Mouse (Mus musculus): ENCODE results near the gene Maml3. TPM values are rescaled to one million over a fixed set of nuclear protein-coding genes. Genes with fewer than 3 reads are reported as not detected.

Gene Maml3
- polyA plus RNA-seq, 1 experiment from 2014 or later: 8.6 TPM

DNA sequence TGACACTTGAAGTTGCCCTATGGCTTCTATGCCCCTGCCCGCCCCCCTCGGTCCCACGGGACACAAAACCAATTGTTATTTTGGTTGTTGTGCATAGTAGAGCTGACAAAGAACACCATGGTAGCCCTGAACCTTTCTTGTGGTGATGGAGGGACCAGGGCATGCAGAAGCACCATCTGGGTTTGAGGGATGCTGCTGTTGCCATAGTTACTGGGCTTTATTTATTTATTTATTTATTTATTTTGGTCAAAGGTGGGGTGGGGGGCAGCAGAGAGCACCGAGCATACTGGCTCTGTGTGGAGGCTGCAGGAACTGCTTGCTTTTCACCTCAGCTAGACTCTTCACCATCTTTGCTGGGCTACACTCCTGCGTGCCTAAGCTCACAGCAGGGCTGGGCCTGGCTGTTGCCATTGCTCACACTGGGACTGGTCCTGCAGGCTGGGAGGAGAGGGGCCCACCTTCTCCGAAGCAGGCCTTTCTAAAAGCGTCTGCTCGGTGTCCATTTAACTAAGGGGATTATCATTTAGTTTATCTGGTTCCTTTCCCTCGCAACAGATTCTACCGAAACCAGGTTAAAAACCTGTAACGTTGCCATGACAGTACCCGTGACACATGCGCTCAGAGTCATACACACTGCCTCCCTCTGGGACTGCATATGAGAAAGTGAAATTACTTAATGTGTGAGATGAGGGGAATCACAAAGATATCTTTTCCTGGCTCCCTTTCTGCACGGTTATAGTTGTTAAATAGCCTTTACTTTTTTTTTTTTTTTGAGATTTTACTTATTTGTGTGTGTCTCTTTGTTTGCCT is 375.6 kb downstream of the Maml3 start:
- 64% methylated on average over 14 of the region's 14 CpGs for WGBS
- Histone ChIP-seq H3K27me3 (no peaks in the 10 kb centered on the region), H3K9me3 (no peaks in the 10 kb centered on the region), H3K4me1 (replicated peaks) (peaks cover 67% of the 10 kb centered on the region), H3K4me2 (no peak overlapping the region), H3K4me3 (no peak overlapping the region), H3K27ac (replicated peaks) (peak overlapping the region; percentile 68; the same call in 1 of the 2 replicates), H3K36me3 (no peaks in the 10 kb centered on the region), H3K9ac (no peak overlapping the region)
- 0 out of 2 replicates have a peak, but pooled peaks have one; percentile 34 for ATAC-seq (ENCODE audit: low read depth)

DNA sequence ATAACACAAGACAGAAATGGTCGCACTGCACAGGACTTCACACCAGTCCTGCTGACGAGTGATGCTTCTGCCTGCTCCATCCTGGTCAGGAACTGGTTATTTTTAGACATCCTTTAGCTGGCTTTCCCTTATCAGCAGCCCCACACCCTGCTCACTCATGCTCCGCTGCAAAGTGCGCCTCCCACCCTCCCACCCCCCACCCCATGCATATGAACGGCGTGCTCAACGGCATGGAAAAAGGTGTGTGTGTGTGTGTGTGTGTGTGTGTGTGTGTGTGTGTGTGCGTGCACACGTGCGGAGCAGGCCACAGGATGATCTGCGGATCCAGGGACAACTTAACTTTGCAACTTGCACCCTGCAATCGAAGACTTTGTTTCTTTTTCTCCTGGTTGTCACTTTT is 376.4 kb downstream of the Maml3 start:
- Histone ChIP-seq H3K4me1 (replicated peaks) (peaks cover 63% of the 10 kb centered on the region), H3K27ac (replicated peaks) (peak overlapping the region; percentile 68), H3K9ac (no peak overlapping the region), H3K9me3 (no peaks in the 10 kb centered on the region), H3K27me3 (no peaks in the 10 kb centered on the region), H3K36me3 (no peaks in the 10 kb centered on the region), H3K4me2 (no peak overlapping the region), H3K4me3 (no peak overlapping the region)
- WGBS: 80% methylated on average over 12 of the region's 12 CpGs
- ATAC-seq (ENCODE audit: low read depth): 0 out of 2 replicates have a peak, but pooled peaks have one; percentile 2

DNA sequence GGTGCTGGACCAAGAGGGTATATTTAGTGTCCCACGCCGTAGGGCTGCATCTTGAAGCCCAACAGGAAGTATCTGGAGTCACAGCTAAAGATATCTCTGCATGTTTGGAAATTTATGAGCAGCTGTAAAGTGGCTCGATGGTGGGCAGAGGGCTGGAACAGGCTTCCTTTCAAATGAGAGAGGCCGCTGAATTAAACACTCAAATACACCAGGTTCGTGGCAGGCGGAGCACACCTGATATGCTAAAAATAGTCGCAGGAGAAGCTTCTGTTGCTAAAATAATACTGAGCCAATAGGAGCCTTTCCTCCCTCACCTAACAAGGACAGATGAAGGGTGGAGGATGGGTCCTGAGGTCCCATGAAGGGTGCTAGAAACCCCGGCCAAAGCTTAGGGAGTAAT is 376.9 kb downstream of the Maml3 start:
- Histone ChIP-seq H3K4me1 (replicated peaks) (peaks cover 58% of the 10 kb centered on the region), H3K36me3 (no peaks in the 10 kb centered on the region), H3K27ac (replicated peaks) (peak overlapping the region; percentile 68), H3K27me3 (no peaks in the 10 kb centered on the region), H3K9ac (no peak overlapping the region), H3K4me2 (no peak overlapping the region), H3K9me3 (no peaks in the 10 kb centered on the region), H3K4me3 (no peak overlapping the region)
- ATAC-seq (ENCODE audit: low read depth): no peak
- WGBS: 52% methylated on average over 8 of the region's 8 CpGs

DNA sequence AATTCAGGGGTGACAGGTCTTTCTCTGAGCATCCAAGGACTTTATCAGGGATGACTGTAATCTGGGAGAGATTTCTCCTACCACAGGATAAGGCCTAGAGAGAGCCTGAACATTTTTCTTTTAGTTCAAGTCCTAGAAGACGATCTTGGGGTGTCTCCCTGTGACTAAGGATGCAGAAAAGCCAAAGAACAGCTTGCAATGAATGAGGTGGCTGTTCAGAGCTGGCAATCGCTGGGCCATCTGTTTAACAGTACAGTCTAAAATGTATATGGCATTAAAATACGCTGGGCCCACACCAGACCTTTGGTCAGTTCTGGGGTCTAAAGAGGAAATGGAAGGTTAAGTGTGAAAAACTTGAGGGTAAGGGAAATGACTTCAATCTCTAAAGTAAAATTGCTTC is 377.4 kb downstream of the Maml3 start:
- Histone ChIP-seq H3K4me1 (replicated peaks) (peaks cover 53% of the 10 kb centered on the region), H3K9ac (no peak overlapping the region), H3K4me2 (no peak overlapping the region), H3K27me3 (no peaks in the 10 kb centered on the region), H3K27ac (replicated peaks) (peak overlapping the region; percentile 68), H3K9me3 (no peaks in the 10 kb centered on the region), H3K4me3 (no peak overlapping the region), H3K36me3 (no peaks in the 10 kb centered on the region)
- 65% methylated on average over 3 of the region's 3 CpGs for WGBS
- no peak for ATAC-seq (ENCODE audit: low read depth)

DNA sequence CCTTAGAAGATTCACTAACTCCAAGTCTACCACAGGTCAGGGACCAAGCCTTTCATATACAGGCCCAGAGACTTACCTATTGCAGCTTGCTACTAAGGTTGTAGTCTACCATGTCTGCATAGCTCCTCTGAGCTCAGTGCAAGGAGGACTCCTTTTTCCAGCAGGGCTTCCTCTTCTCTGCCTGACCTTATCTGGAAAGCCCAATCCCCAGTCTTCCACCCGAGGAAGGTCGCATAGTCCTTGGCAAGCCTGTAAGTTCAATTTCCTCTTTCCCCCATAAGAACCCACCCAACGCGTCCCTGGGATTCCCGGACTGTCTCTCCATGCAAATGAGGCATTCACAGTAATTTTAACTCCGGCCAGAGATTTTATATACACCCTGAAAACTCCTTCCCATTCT is 378.6 kb downstream of the Maml3 start:
- peaks cover 48% of the 10 kb centered on the region for H3K4me1 ChIP-seq (replicated peaks)
- H3K27me3 ChIP-seq: no peaks in the 10 kb centered on the region
- H3K9me3 ChIP-seq: no peaks in the 10 kb centered on the region
- ATAC-seq (ENCODE audit: low read depth): no peak
- H3K4me3 ChIP-seq: no peak overlapping the region
- no peak overlapping the region for H3K9ac ChIP-seq
- H3K36me3 ChIP-seq: no peaks in the 10 kb centered on the region
- 0 out of 2 replicates have a peak overlapping the region, but pooled peaks have one; percentile 46 for H3K27ac ChIP-seq (replicated peaks)
- no peak overlapping the region for H3K4me2 ChIP-seq
- WGBS: 87% methylated on average over 6 of the region's 6 CpGs

DNA sequence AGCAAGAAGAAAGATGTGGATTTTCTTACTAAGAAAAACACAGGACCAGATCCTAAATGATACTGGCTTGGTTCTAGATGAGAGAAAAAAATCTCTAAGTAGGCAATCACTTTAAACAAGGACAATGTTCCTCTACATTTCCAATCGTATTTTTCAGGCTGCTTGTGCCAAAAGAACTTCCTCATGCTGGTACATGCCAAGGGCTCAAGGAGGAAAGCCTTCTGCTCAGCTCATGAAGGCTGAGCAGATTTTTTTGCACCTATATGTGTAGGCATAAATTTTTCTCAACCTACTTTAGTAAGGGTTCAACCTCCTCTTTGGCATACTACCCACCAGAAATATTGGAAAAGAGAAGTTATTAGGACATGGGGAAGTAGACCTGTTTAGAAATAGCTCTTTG is 384.9 kb downstream of the Maml3 start:
- no peaks in the 10 kb centered on the region for H3K9me3 ChIP-seq
- H3K27me3 ChIP-seq: no peaks in the 10 kb centered on the region
- no peak overlapping the region for H3K4me3 ChIP-seq
- WGBS: 70% methylated on average over 1 of the region's 1 CpGs
- H3K36me3 ChIP-seq: no peaks in the 10 kb centered on the region
- no peak overlapping the region for H3K9ac ChIP-seq
- H3K4me2 ChIP-seq: no peak overlapping the region
- ATAC-seq (ENCODE audit: low read depth): no peak
- peaks cover 20% of the 10 kb centered on the region for H3K4me1 ChIP-seq (replicated peaks)
- H3K27ac ChIP-seq (replicated peaks): no peak overlapping the region

DNA sequence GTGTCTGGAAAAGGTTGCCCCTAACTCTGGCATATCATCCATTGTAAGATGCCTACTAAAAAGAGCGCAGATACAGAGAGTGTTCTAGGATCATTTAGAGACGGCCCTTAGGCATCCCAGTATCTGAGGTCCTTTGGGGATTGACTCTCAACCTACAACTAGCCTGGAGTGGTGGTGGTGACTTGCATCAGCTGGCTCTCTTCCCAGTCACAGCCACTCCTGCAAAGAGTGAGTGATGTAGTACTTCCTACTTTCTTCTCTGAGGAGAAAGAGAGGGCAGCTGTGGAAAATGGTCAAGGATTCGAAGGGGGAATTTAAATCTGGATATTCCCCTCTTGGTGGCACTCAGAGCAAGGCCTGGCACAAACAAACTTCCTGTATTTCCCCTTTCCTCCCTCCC is 385.5 kb downstream of the Maml3 start:
- Histone ChIP-seq H3K27ac (replicated peaks) (no peak overlapping the region), H3K4me1 (replicated peaks) (peaks cover 16% of the 10 kb centered on the region), H3K4me2 (no peak overlapping the region), H3K9ac (no peak overlapping the region), H3K36me3 (no peaks in the 10 kb centered on the region), H3K9me3 (no peaks in the 10 kb centered on the region), H3K4me3 (no peak overlapping the region), H3K27me3 (no peaks in the 10 kb centered on the region)
- 73% methylated on average over 3 of the region's 3 CpGs for WGBS
- no peak for ATAC-seq (ENCODE audit: low read depth)

DNA sequence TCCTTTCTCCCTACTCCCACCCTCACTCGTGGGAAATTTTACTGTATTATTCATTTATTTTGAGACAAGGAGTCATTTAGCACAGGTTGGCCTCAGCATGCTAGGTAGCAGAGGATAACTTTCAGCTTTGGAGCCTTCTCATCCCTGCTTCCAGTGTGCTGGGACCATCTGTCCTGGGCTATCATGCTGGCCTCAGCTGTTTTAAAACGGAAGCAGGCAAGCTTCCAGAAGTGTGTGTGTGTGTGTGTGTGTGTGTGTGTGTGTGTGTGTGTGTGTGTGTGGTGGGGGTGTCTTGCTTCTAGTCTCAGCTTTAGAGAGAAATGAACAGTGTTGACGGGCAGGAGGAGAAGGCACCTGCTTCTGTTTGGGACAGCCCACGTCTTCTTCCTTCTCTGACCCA is 387.0 kb downstream of the Maml3 start:
- Histone ChIP-seq H3K9ac (no peak overlapping the region), H3K27ac (replicated peaks) (no peak overlapping the region), H3K4me3 (no peak overlapping the region), H3K36me3 (no peaks in the 10 kb centered on the region), H3K4me1 (replicated peaks) (peaks cover 24% of the 10 kb centered on the region), H3K27me3 (no peaks in the 10 kb centered on the region), H3K4me2 (no peak overlapping the region), H3K9me3 (no peaks in the 10 kb centered on the region)
- 48% methylated on average over 4 of the region's 4 CpGs for WGBS
- no peak for ATAC-seq (ENCODE audit: low read depth)

DNA sequence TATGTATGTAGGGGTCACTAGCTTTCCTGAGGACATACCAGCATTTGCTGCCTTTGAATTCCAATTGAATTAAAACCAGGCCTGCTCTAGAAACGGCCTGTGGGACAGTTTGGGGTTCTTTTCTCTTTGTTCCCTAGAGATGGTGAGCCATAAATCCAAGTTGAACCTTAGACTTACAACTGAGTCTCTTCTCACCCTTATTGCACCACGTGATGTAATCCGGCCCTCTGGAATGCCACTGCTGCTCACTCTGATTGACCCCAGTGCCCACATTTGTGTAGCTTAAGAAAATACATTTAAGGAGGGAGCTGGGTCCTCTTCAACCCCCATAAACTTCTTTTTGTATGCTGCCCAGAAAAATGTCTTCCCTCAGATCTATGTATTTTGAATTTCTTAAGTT is 387.4 kb downstream of the Maml3 start:
- H3K36me3 ChIP-seq: no peaks in the 10 kb centered on the region
- H3K4me1 ChIP-seq (replicated peaks): peaks cover 26% of the 10 kb centered on the region
- H3K27ac ChIP-seq (replicated peaks): no peak overlapping the region
- no peak overlapping the region for H3K4me3 ChIP-seq
- WGBS: 26% methylated on average over 3 of the region's 3 CpGs
- H3K4me2 ChIP-seq: no peak overlapping the region
- no peak overlapping the region for H3K9ac ChIP-seq
- H3K27me3 ChIP-seq: no peaks in the 10 kb centered on the region
- H3K9me3 ChIP-seq: no peaks in the 10 kb centered on the region
- ATAC-seq (ENCODE audit: low read depth): no peak

DNA sequence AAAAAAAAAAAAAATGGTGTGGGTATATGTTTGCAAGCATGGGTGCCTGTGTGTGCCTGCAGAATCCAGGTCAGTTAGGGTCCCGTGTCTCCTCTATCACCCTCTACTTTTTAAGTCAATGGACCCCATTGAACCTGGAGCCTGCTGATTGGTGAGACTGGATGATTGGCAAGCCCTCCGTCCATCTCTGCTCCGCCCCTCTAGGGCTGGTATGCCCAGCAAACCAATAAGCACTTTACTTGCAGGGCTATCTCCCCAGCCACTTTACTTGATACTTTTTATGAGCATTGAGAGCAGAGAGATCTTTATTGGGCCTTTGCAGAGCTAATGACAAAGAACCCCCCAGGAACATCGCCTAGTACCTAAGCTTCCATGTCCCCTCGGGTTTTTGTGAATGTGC is 390.4 kb downstream of the Maml3 start:
- Histone ChIP-seq H3K9me3 (no peaks in the 10 kb centered on the region), H3K4me1 (replicated peaks) (peaks cover 23% of the 10 kb centered on the region), H3K27me3 (no peaks in the 10 kb centered on the region), H3K9ac (no peak overlapping the region), H3K4me3 (no peak overlapping the region), H3K4me2 (no peak overlapping the region), H3K36me3 (no peaks in the 10 kb centered on the region), H3K27ac (replicated peaks) (0 out of 2 replicates have a peak overlapping the region, but pooled peaks have one; percentile 30)
- 68% methylated on average over 5 of the region's 5 CpGs for WGBS
- ATAC-seq (ENCODE audit: low read depth): no peak

DNA sequence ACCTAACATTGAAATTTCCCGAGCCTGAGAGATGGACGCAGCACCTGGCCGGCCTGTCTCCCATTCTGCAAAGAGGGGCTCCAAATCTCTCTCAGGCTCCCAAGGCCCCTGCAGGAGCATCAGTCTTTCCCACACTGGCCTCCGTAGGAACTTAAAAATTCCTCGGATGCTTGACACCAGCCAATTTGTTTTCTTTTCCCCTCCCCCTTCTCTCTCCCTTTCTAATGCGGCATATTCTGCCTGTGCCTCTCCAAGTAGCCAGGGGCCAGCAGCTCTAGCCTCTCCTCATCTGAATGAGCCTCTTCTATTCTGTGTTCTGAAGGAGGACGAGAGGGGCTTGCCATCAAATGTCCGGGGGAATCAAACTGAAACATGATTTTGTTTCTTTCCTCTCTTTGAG is 391.6 kb downstream of the Maml3 start:
- H3K27ac ChIP-seq (replicated peaks): peak overlapping the region; percentile 42

DNA sequence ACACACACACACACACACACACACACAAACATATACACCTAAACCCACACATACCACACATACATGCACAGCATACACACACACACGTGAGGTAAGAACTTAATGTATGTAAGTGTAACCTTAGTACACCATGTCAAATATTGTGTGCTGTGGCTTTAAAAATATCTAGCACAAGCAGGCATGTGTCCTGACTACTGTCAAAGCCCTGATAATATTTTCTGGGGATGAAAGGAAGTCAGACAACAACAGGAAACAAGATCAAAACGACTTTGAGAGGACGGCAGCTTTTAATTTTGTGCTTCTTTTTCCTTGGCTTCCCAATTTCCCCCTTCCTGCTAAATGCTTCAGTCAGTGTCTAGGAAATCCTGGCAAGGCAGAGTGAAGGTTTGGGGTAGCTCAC is 392.5 kb downstream of the Maml3 start:
- H3K4me3 ChIP-seq: no peak overlapping the region
- no peak for ATAC-seq (ENCODE audit: low read depth)
- H3K27me3 ChIP-seq: no peaks in the 10 kb centered on the region
- WGBS: 54% methylated on average over 3 of the region's 3 CpGs
- H3K4me2 ChIP-seq: no peak overlapping the region
- no peaks in the 10 kb centered on the region for H3K9me3 ChIP-seq
- no peak overlapping the region for H3K9ac ChIP-seq
- peaks cover 28% of the 10 kb centered on the region for H3K4me1 ChIP-seq (replicated peaks)
- H3K36me3 ChIP-seq: no peaks in the 10 kb centered on the region
- no peak overlapping the region for H3K27ac ChIP-seq (replicated peaks)

More for the DNA sequence above, 391.6 kb downstream of the Maml3 start:
- WGBS: 21% methylated on average over 8 of the region's 8 CpGs
- peak overlapping the region; percentile 49; the same call in 1 of the 2 replicates for H3K9ac ChIP-seq
- ATAC-seq (ENCODE audit: low read depth): no peak
- peaks cover 29% of the 10 kb centered on the region for H3K4me1 ChIP-seq (replicated peaks)
- no peaks in the 10 kb centered on the region for H3K36me3 ChIP-seq
- no peaks in the 10 kb centered on the region for H3K9me3 ChIP-seq
- H3K27me3 ChIP-seq: no peaks in the 10 kb centered on the region
- no peak overlapping the region for H3K4me2 ChIP-seq
- H3K4me3 ChIP-seq: no peak overlapping the region
